Mouse (Mus musculus) C2C12 (cell line): ENCODE measurements around the gene Saal1. TPM values are rescaled to one million over a fixed set of nuclear protein-coding genes. Genes with fewer than 3 reads are reported as not detected.
"Not testable (repeated sequence)": the region's sequence is repeated elsewhere in the genome, so short reads cannot be mapped to it uniquely, and the experiment has no call there.

ENCODE experiments used
- H3K27me3 ChIP-seq: one replicate; pipeline ENCODE4 v1.6.1; 2011; ENCODE audit not compliant: control insufficient read depth, insufficient read depth, insufficient read length
- H3K36me3 ChIP-seq: one replicate; pipeline ENCODE4 v1.6.1; 2011; ENCODE audit not compliant: control insufficient read depth, insufficient read depth
- H3K4me3 ChIP-seq: one replicate; pipeline ENCODE4 v1.5.1; 2011; ENCODE audit warnings: mild to moderate bottlenecking, control low read depth; ENCODE audit not compliant: poor library complexity, insufficient read depth, severe bottlenecking
- H3K79me2 ChIP-seq: one replicate; pipeline ENCODE4 v1.6.1; 2011; ENCODE audit not compliant: control insufficient read depth, insufficient read depth
- H3K79me3 ChIP-seq: one replicate; pipeline ENCODE4 v1.6.1; 2011; ENCODE audit warnings: low read depth, control low read depth
- H3ac ChIP-seq: one replicate; pipeline ENCODE3; 2011; ENCODE audit warnings: low read depth; ENCODE audit not compliant: control insufficient read depth, insufficient read length
- CEBPB ChIP-seq: IDR thresholded peaks from one replicate; pipeline ENCODE4 v1.6.1; 2011; ENCODE audit warnings: low read depth, mild to moderate bottlenecking, control low read depth, moderate library complexity
- CTCF ChIP-seq: IDR thresholded peaks from one replicate; pipeline ENCODE4 v1.5.1; 2011; ENCODE audit not compliant: control insufficient read depth, insufficient read depth, insufficient read length
- FOSL1 ChIP-seq: IDR thresholded peaks from one replicate; pipeline ENCODE4 v1.8.0; 2011; ENCODE audit warnings: mild to moderate bottlenecking, low read length; ENCODE audit not compliant: poor library complexity, insufficient read depth, severe bottlenecking
- MAX ChIP-seq: IDR thresholded peaks from one replicate; pipeline ENCODE4 v1.6.1; 2011; ENCODE audit warnings: mild to moderate bottlenecking, control low read depth
- MYOD1 ChIP-seq: IDR thresholded peaks from one replicate; pipeline ENCODE4 v1.6.1; 2011; ENCODE audit warnings: low read depth; ENCODE audit not compliant: control insufficient read depth, insufficient read length
- MYOG ChIP-seq: IDR thresholded peaks from one replicate; pipeline ENCODE4 v1.6.1; 2011; ENCODE audit not compliant: control insufficient read depth, insufficient read length; ENCODE audit errors: extremely low read depth
- USF1 ChIP-seq: IDR thresholded peaks from one replicate; pipeline ENCODE4 v1.6.1; 2011; ENCODE audit warnings: low read depth, mild to moderate bottlenecking, control low read depth, moderate library complexity
- polyA plus RNA-seq: library from polyadenylated mRNA; unstranded; fragments of >200 nt; fragmentation: generic; extraction: Trizol; gene quantifications from one replicate; pipeline ENCODE4 v1.2.1, GENCODE M21; 2012; ENCODE audit warnings: missing spikeins

Saal1 gene
- polyA plus RNA-seq, 1 experiment = 17.7 TPM

- H3K27me3 ChIP-seq, H3K36me3 ChIP-seq, H3ac ChIP-seq, H3K4me3 ChIP-seq, H3K79me3 ChIP-seq, H3K79me2 ChIP-seq: not testable (repeated sequence)
- peak; percentile 23 for TF ChIP-seq MYOD1
These were observed 29.6 kb upstream of the Saal1 start for GRCm38 (mm10) chr7:46740041-46740440.

GRCm38 (mm10) chr7:46738561-46739460, 28.3 kb upstream of the Saal1 start:
- no peak for TF ChIP-seq CTCF
- TF ChIP-seq MAX = no peak
- no peak for TF ChIP-seq MYOD1
- no peak for TF ChIP-seq MYOG
- TF ChIP-seq CEBPB = no peak
- no peak for TF ChIP-seq FOSL1
- no peaks in the 10 kb centered on the region for H3K79me3 ChIP-seq
- no peaks in the 10 kb centered on the region for H3K79me2 ChIP-seq
- no peaks in the 10 kb centered on the region for H3K27me3 ChIP-seq
- no peaks in the 10 kb centered on the region for H3K36me3 ChIP-seq
- H3K4me3 ChIP-seq = no peak overlapping the region
- no peak overlapping the region for H3ac ChIP-seq

- TF ChIP-seq MAX (no peak), MYOG (no peak), MYOD1 (no peak), CTCF (no peak), CEBPB (no peak), USF1 (no peak), FOSL1 (no peak)
These were observed 24.5 kb upstream of the Saal1 start for GRCm38 (mm10) chr7:46734983-46735382.

GRCm38 (mm10) chr7:46732458-46732857, 22.0 kb upstream of the Saal1 start, which contains the start of gene Saa4:
Gene Saa4, minus strand, starts transcription at chr7:46732603.
- Histone ChIP-seq H3K27me3 (no peaks in the 10 kb centered on the region), H3ac (no peak within 1 kb of the TSS), H3K79me2 (no peaks in the 10 kb centered on the region), H3K4me3 (no peak within 1 kb of the TSS), H3K36me3 (no peaks in the 10 kb centered on the region), H3K79me3 (no peaks in the 10 kb centered on the region)
- TF ChIP-seq MYOG = no peak
- TF ChIP-seq USF1 = no peak
- TF ChIP-seq MAX = no peak
- no peak for TF ChIP-seq CEBPB
- TF ChIP-seq FOSL1 = no peak
- TF ChIP-seq MYOD1 = no peak
- no peak for TF ChIP-seq CTCF

More at GRCm38 (mm10) chr7:46734983-46735382, 24.5 kb upstream of the Saal1 start:
- H3ac ChIP-seq = no peak overlapping the region
- no peak overlapping the region for H3K4me3 ChIP-seq
- no peaks in the 10 kb centered on the region for H3K79me2 ChIP-seq
- no peaks in the 10 kb centered on the region for H3K79me3 ChIP-seq
- no peaks in the 10 kb centered on the region for H3K27me3 ChIP-seq
- no peaks in the 10 kb centered on the region for H3K36me3 ChIP-seq

- H3K36me3 ChIP-seq = no peaks in the 10 kb centered on the region
These were observed 17.1 kb upstream of the Saal1 start for GRCm38 (mm10) chr7:46727584-46727983.

GRCm38 (mm10) chr7:46724396-46724795, 13.9 kb upstream of the Saal1 start:
- H3K79me2 ChIP-seq = no peaks in the 10 kb centered on the region
- TF ChIP-seq MYOG (no peak), USF1 (no peak), FOSL1 (no peak), MAX (no peak), MYOD1 (no peak), CEBPB (no peak), CTCF (no peak)
- H3ac ChIP-seq = no peak overlapping the region
- no peaks in the 10 kb centered on the region for H3K27me3 ChIP-seq
- H3K79me3 ChIP-seq = no peaks in the 10 kb centered on the region
- H3K36me3 ChIP-seq = no peaks in the 10 kb centered on the region
- H3K4me3 ChIP-seq = no peak overlapping the region

More at GRCm38 (mm10) chr7:46727584-46727983, 17.1 kb upstream of the Saal1 start:
- no peak overlapping the region for H3ac ChIP-seq
- no peaks in the 10 kb centered on the region for H3K79me2 ChIP-seq
- TF ChIP-seq MYOG (no peak), USF1 (no peak), FOSL1 (no peak), CEBPB (no peak), MYOD1 (no peak), CTCF (no peak), MAX (no peak)
- H3K79me3 ChIP-seq = no peaks in the 10 kb centered on the region
- no peak overlapping the region for H3K4me3 ChIP-seq
- no peaks in the 10 kb centered on the region for H3K27me3 ChIP-seq
